ENCODE assay signal across 29 mouse cellular contexts in the genomic region with DNA sequence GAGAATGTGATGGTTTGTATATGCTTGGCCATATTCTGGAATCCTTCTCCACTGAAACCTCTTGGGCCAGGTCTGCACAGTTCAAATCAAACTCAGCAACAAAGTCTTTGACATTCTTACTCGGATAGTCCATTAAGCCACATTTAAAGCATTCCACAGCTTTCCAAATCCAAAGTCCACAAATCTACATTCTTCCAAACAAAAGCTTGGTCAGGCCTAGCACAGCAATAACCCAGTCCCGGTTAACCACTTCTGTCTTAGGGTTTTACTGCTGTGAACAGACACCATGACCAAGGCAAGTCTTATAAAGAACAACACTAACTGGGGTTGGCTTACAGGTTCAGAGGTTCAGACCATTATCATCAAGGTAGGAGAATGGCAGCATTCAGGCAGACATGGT. TPM values are rescaled to one million over a fixed set of nuclear protein-coding genes. Genes with fewer than 3 reads are reported as not detected.
"Had no signal": no experiment of that assay in that cellular context is flagged by ENCODE, and none has a peak within 500 bp of the region (broad histone marks: within the 10 kb centered on the region; RNA-seq: fewer than 3 reads in every experiment).

No protein-coding gene starts in this region.

- DNase-seq: cerebellum, adult 2 months; cerebellum, adult 8-10 months; cerebellum, adult 9-10 months; cerebellum, adult 9-11 months; cerebellum, postnatal 10 days; cerebellum, postnatal 14 days; cerebellum, postnatal 25 days; cerebellum, postnatal 36 days; embryo, embryonic 11 days; forebrain, postnatal 0 days; gastrocnemius, adult 2 months; gastrocnemius, postnatal 10 days; gastrocnemius, postnatal 14 days; gastrocnemius, postnatal 25 days; gastrocnemius, postnatal 36 days; heart, adult 18-20 months had no signal

- H3K9me3 ChIP-seq: embryonic facial prominence, embryonic 10.5 days; embryonic facial prominence, embryonic 12.5 days; embryonic facial prominence, embryonic 13.5 days; embryonic facial prominence, embryonic 15.5 days; forebrain, embryonic 10.5 days; forebrain, embryonic 12.5 days; forebrain, embryonic 13.5 days; forebrain, embryonic 15.5 days had no signal

- H3K27ac ChIP-seq: embryonic facial prominence, embryonic 10.5 days; embryonic facial prominence, embryonic 12.5 days; embryonic facial prominence, embryonic 13.5 days; embryonic facial prominence, embryonic 15.5 days; forebrain, embryonic 10.5 days; forebrain, embryonic 12.5 days; forebrain, embryonic 13.5 days; forebrain, embryonic 15.5 days; gastrocnemius, adult 2 months had no signal

- H3K4me2 ChIP-seq: embryonic facial prominence, embryonic 12.5 days; embryonic facial prominence, embryonic 13.5 days; embryonic facial prominence, embryonic 15.5 days; forebrain, embryonic 12.5 days; forebrain, embryonic 13.5 days; forebrain, embryonic 15.5 days had no signal

- H3K9ac ChIP-seq: embryonic facial prominence, embryonic 12.5 days; embryonic facial prominence, embryonic 13.5 days; embryonic facial prominence, embryonic 15.5 days; forebrain, embryonic 12.5 days; forebrain, embryonic 13.5 days; forebrain, embryonic 15.5 days; forebrain, postnatal 0 days had no signal

- H3K4me3 ChIP-seq: embryonic facial prominence, embryonic 10.5 days; embryonic facial prominence, embryonic 12.5 days; embryonic facial prominence, embryonic 13.5 days; embryonic facial prominence, embryonic 15.5 days; erythroblast, embryonic 14.5 days; forebrain, embryonic 10.5 days; forebrain, embryonic 12.5 days; forebrain, embryonic 13.5 days; forebrain, embryonic 15.5 days; gastrocnemius, adult 2 months had no signal

- H3K4me1 ChIP-seq: embryonic facial prominence, embryonic 12.5 days had no signal

- H3K36me3 ChIP-seq: embryonic facial prominence, embryonic 10.5 days; embryonic facial prominence, embryonic 12.5 days; embryonic facial prominence, embryonic 13.5 days; embryonic facial prominence, embryonic 15.5 days; forebrain, embryonic 10.5 days; forebrain, embryonic 12.5 days; forebrain, embryonic 15.5 days had no signal

- ATAC-seq: forebrain, embryonic 13.5 days; forebrain, embryonic 14.5 days; forebrain, embryonic 15.5 days; forebrain, embryonic 16.5 days; forebrain, postnatal 0 days had no signal

- H3K27me3 ChIP-seq: embryonic facial prominence, embryonic 12.5 days; embryonic facial prominence, embryonic 13.5 days; embryonic facial prominence, embryonic 15.5 days; forebrain, embryonic 12.5 days; forebrain, embryonic 13.5 days; forebrain, embryonic 15.5 days had no signal

RNA-seq across cellular contexts. Expression of gene 9130230L23Rik, which starts 35.7 kb away (rescaled TPM):
- polyA plus RNA-seq: cerebellum, adult 2 months; embryonic facial prominence, embryonic 10.5 days; embryonic facial prominence, embryonic 11.5 days; embryonic facial prominence, embryonic 12.5 days; embryonic facial prominence, embryonic 13.5 days; erythroblast, embryonic 14.5 days; forebrain, embryonic 10.5 days; forebrain, embryonic 13.5 days; forebrain, embryonic 14.5 days; forebrain, embryonic 16.5 days; forebrain, postnatal 0 days; frontal cortex, adult 2 months had no signal
